Mouse (Mus musculus): ENCODE results near the gene Rcsd1. TPM values are rescaled to one million over a fixed set of nuclear protein-coding genes. Genes with fewer than 3 reads are reported as not detected.
A peak's percentile ranks its signal among the peaks of the same experiment; 100 is the strongest.

Gene Rcsd1
- polyA plus RNA-seq, 1 experiment from 2014 or later: 22.9 TPM

DNA sequence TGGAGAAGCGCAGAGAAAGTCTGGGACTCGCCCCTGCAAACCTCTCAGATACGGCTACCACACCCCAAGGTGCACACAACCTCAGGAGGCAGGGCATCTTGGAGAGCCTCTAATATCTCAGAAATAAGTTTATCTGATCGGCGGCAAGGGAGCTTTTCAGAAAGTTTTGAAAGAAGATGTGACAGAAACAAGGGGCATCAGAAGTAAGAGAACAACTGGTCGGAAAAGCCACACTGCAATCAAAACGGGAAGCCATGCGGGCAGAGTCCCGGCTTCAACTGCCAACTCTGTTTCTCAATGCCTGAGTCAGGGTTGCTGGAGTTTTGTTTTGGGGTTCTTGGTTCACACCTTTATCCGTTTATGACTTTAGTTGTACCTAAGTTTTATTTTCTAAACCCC, 2.3 kb downstream of the Rcsd1 start:
- Histone ChIP-seq H3K4me1 (ENCODE audit: insufficient read depth) (peaks cover 17% of the 10 kb centered on the region; the same call in 1 of the 2 replicates), H3K4me2 (peak overlapping the region; percentile 74), H3K27ac (ENCODE audit: low read depth) (peak overlapping the region; percentile 72; the same call in 1 of the 2 replicates), H3K4me3 (ENCODE audit: low read depth, low read length) (peak overlapping the region; percentile 58), H3K9ac (peak overlapping the region; percentile 72), H3K9me3 (ENCODE audit: low read depth, low read length) (no peaks in the 10 kb centered on the region), H3K27me3 (ENCODE audit: insufficient read depth, low read length) (no peaks in the 10 kb centered on the region), H3K36me3 (ENCODE audit: insufficient read depth) (no peaks in the 10 kb centered on the region)
- DNase-seq: peak; percentile 49
- WGBS: 10% methylated on average over 10 of the region's 10 CpGs
- TF ChIP-seq CTCF (IDR thresholded peaks at IDR 0.05; ENCODE audit: low read depth): no peak
- no peak for ATAC-seq (ENCODE audit: insufficient read depth)

DNA sequence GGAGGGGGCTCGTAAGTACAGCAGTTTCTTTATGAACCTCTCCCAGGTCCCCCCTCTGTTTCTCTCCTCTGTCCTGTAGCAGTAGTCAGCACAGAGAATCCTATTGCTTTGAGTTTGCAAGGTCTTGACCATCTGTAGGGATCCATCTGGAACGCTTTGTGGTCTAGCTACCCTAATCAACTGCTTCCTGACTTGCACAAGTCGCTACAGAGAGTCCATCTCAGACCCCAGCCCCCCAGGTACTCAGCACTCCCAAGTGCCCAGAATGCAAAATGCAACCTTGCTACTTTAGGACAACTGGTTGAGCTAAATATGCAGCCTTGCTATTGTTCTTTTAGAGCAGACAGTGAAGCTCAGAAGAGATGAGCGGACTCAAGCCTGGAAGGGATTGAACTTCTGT, 3.1 kb downstream of the Rcsd1 start:
- H3K4me1 ChIP-seq (ENCODE audit: insufficient read depth): peaks cover 24% of the 10 kb centered on the region; the same call in 1 of the 2 replicates
- peak overlapping the region; percentile 72 for H3K9ac ChIP-seq
- DNase-seq (no peak), ATAC-seq (ENCODE audit: insufficient read depth) (no peak)
- peak overlapping the region; percentile 58 for H3K4me3 ChIP-seq (ENCODE audit: low read depth, low read length)
- 62% methylated on average over 4 of the region's 4 CpGs for WGBS
- peak overlapping the region; percentile 19; the same call in 1 of the 2 replicates for H3K27ac ChIP-seq (ENCODE audit: low read depth)
- no peaks in the 10 kb centered on the region for H3K27me3 ChIP-seq (ENCODE audit: insufficient read depth, low read length)
- no peaks in the 10 kb centered on the region for H3K9me3 ChIP-seq (ENCODE audit: low read depth, low read length)
- no peak for TF ChIP-seq CTCF (IDR thresholded peaks at IDR 0.05; ENCODE audit: low read depth)
- H3K36me3 ChIP-seq (ENCODE audit: insufficient read depth): no peaks in the 10 kb centered on the region
- H3K4me2 ChIP-seq: peak overlapping the region; percentile 74

DNA sequence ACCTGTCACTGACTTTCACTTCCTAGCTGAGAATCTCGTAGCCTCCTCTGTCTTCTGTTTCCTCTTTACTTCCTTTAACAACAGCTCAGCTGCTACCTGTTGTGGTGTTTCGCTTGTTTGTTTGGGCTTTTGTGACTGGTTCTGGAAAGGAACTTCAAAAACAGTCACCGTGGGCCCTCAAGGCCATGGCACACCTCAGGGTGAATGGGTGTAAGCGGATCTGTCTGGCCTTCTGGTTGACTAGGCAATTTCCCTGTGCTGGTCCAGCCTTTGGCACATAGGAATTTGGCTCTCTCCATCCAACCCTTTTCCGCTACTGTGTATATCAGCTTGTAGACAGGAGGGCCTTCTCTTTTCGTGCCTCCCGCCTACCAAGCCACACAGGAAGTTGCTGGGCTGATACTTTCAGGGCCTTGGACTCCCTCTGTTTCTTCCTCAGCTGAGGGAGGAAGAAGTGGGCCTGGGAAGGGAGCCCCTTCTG, 3.6 kb downstream of the Rcsd1 start:
- peak overlapping the region; percentile 74 for H3K4me2 ChIP-seq
- H3K9me3 ChIP-seq (ENCODE audit: low read depth, low read length): no peaks in the 10 kb centered on the region
- no peak overlapping the region for H3K27ac ChIP-seq (ENCODE audit: low read depth)
- no peak overlapping the region for H3K9ac ChIP-seq
- WGBS: 74% methylated on average over 7 of the region's 7 CpGs
- 0 out of 2 replicates have a peak overlapping the region, but pooled peaks have one; percentile 58 for H3K4me3 ChIP-seq (ENCODE audit: low read depth, low read length)
- no peak for ATAC-seq (ENCODE audit: insufficient read depth)
- no peaks in the 10 kb centered on the region for H3K36me3 ChIP-seq (ENCODE audit: insufficient read depth)
- no peak for TF ChIP-seq CTCF (IDR thresholded peaks at IDR 0.05; ENCODE audit: low read depth)
- peaks cover 29% of the 10 kb centered on the region for H3K4me1 ChIP-seq (ENCODE audit: insufficient read depth)
- no peak for DNase-seq
- no peaks in the 10 kb centered on the region for H3K27me3 ChIP-seq (ENCODE audit: insufficient read depth, low read length)

DNA sequence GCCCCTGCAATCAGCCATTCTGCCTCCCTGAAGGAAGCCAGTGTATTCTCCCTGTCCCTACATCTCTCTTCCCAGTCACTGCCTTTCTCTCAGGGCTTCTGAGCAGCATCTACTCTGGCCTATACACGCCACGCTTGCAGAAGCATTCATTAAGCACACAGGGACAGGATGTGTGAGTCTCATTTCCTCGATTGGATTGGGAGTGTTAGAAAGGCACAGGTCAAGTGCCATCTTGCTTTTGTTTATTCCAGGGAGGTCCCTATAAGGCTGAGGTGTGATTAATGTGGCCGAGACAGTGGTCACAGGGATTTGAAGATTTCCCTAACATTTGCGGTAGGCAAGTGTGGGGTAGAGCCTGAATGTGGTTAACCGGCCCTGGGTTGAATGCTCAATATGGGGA, 4.2 kb downstream of the Rcsd1 start:
- no peak overlapping the region for H3K4me3 ChIP-seq (ENCODE audit: low read depth, low read length)
- TF ChIP-seq CTCF (IDR thresholded peaks at IDR 0.05; ENCODE audit: low read depth): no peak
- H3K4me1 ChIP-seq (ENCODE audit: insufficient read depth): peaks cover 34% of the 10 kb centered on the region
- no peak overlapping the region for H3K9ac ChIP-seq
- ATAC-seq (ENCODE audit: insufficient read depth): no peak
- DNase-seq: peak; percentile 44
- no peaks in the 10 kb centered on the region for H3K36me3 ChIP-seq (ENCODE audit: insufficient read depth)
- no peaks in the 10 kb centered on the region for H3K9me3 ChIP-seq (ENCODE audit: low read depth, low read length)
- H3K27me3 ChIP-seq (ENCODE audit: insufficient read depth, low read length): no peaks in the 10 kb centered on the region
- no peak overlapping the region for H3K27ac ChIP-seq (ENCODE audit: low read depth)
- WGBS: 54% methylated on average over 6 of the region's 6 CpGs
- H3K4me2 ChIP-seq: peak overlapping the region; percentile 74; the same call in 1 of the 2 replicates

DNA sequence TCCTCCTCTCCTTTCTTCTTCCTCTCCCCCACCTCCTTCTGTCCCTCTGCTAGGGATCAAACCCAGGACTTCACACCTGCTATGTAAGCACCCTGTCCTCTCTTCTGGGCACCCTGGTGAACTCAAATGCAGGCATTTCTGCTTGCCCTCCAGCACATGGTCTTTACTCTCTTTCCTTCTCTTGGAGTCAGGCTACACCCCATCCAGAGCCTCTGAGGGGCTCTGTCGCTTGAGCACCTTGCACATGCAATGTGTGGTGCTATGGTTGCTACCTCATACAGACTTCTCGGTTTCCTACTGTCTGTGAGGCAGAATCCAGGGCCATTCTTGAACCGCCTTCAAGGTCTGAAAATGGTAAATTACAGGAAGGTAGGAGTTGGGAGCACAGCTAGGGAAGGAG, 4.7 kb downstream of the Rcsd1 start:
- Histone ChIP-seq H3K4me2 (peak overlapping the region; percentile 74; the same call in 1 of the 2 replicates), H3K4me3 (ENCODE audit: low read depth, low read length) (no peak overlapping the region), H3K4me1 (ENCODE audit: insufficient read depth) (peaks cover 36% of the 10 kb centered on the region), H3K36me3 (ENCODE audit: insufficient read depth) (no peaks in the 10 kb centered on the region), H3K27ac (ENCODE audit: low read depth) (no peak overlapping the region), H3K9ac (no peak overlapping the region), H3K27me3 (ENCODE audit: insufficient read depth, low read length) (no peaks in the 10 kb centered on the region), H3K9me3 (ENCODE audit: low read depth, low read length) (no peaks in the 10 kb centered on the region)
- no peak for DNase-seq
- no peak for TF ChIP-seq CTCF (IDR thresholded peaks at IDR 0.05; ENCODE audit: low read depth)
- no peak for ATAC-seq (ENCODE audit: insufficient read depth)
- WGBS: 79% methylated on average over 3 of the region's 3 CpGs

DNA sequence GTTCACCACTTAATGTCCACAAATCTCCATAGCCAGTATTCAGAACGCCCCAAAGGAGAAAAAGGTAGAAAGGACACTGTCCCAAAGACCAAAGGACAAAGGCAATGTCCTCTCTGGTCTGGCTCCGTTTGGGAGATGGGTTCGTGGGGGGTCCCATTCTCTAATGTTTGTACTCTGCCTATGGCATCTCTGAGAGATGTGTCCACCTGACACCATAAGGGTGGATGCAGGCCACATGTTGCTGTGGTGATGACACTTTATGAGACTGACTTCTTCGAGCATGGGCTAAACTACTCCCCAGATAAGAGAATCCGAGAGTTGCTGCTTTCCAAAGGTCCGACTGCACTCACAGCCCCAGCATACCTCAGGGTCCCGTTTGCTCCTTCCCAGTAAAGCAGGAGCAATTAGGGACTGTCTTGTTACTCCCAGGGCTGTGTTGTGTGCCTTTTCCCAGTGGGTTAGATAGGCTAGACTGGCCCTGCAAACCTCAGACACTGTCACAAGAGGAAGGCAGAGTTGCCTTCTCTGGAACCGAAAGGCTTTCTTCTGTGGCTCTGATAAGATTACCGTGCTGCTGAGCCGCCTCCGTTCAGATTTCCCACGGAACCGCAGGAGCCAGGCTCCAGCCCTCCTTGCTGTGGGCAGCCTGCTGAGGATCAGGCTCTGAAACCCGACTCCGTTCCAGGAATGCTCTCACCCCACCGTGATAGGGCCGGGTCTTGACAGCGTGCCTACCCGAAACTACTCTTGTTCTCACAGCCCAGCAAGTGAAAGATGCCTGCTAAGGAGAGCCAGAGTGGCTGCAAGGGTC, 7.1 kb downstream of the Rcsd1 start:
- Histone ChIP-seq H3K27me3 (ENCODE audit: insufficient read depth, low read length) (no peaks in the 10 kb centered on the region), H3K36me3 (ENCODE audit: insufficient read depth) (no peaks in the 10 kb centered on the region), H3K9me3 (ENCODE audit: low read depth, low read length) (no peaks in the 10 kb centered on the region), H3K4me1 (ENCODE audit: insufficient read depth) (peaks cover 32% of the 10 kb centered on the region), H3K4me3 (ENCODE audit: low read depth, low read length) (peak overlapping the region; percentile 15), H3K27ac (ENCODE audit: low read depth) (peak overlapping the region; percentile 71), H3K9ac (peak overlapping the region; percentile 38; the same call in 1 of the 2 replicates), H3K4me2 (peak overlapping the region; percentile 53)
- TF ChIP-seq CTCF (IDR thresholded peaks at IDR 0.05; ENCODE audit: low read depth): no peak
- ATAC-seq (ENCODE audit: insufficient read depth): peak; percentile 55
- WGBS: 13% methylated on average over 19 of the region's 19 CpGs
- DNase-seq: peak; percentile 69

DNA sequence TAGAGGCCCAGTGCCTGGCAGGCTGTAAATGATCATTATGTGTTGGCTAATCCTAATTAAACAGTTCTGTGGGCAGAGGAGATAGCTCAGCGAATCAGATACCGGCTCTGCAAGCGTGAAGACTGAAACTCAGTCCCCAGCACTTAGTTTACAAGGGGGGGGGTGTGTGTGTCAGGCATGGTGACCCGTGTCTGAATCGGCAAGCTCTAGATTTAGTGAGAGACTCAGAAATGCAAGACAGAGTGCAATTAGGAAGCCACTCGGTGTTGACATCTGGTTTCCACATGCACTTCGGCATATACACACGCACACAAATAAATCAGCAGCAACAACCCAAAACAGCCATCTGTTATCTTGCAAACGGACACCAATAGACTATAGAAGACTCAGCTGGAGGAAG, 8.0 kb downstream of the Rcsd1 start:
- H3K9ac ChIP-seq: no peak overlapping the region
- DNase-seq (peak; percentile 53), ATAC-seq (ENCODE audit: insufficient read depth) (peak; percentile 53; the same call in 1 of the 2 replicates)
- H3K4me2 ChIP-seq: 0 out of 2 replicates have a peak overlapping the region, but pooled peaks have one; percentile 29
- H3K27me3 ChIP-seq (ENCODE audit: insufficient read depth, low read length): no peaks in the 10 kb centered on the region
- WGBS: 25% methylated on average over 9 of the region's 9 CpGs
- H3K27ac ChIP-seq (ENCODE audit: low read depth): no peak overlapping the region
- TF ChIP-seq CTCF (IDR thresholded peaks at IDR 0.05; ENCODE audit: low read depth): no peak
- H3K4me1 ChIP-seq (ENCODE audit: insufficient read depth): peaks cover 27% of the 10 kb centered on the region
- no peaks in the 10 kb centered on the region for H3K36me3 ChIP-seq (ENCODE audit: insufficient read depth)
- H3K4me3 ChIP-seq (ENCODE audit: low read depth, low read length): no peak overlapping the region
- H3K9me3 ChIP-seq (ENCODE audit: low read depth, low read length): no peaks in the 10 kb centered on the region

Measured in lung, embryonic 14.5 days (tissue).